Mouse (Mus musculus): Measurements from ENCODE around the gene Apom.
"Not testable (repeated sequence)": the region's sequence is repeated elsewhere in the genome, so short reads cannot be mapped to it uniquely, and the experiment has no call there.

Apom gene

DNA sequence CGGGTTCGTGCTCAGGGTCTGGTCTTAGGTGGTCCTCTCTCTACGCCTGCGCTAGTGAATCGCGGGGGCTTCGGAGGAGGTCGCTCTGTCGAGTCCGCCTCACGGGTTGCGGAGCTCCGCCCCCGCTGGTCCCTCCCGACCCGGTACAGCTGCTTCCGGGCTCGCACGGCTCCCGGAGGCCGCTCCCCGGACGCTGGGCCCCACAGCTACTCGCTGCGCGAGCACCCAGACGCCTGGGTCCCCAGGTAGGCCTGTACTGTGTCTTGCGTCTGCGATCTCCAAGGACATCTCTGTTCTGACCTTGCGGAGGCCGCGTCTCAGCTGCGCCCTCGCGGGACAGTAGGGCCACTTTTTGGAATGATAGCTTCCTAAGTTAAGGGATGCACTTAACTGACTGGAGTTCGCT, 5.6 kb downstream of the Apom start, which contains the start of gene D17H6S53E:
TSS of gene D17H6S53E (plus strand) at position 168 of the 406 bp plus-strand sequence.
- peak; percentile 63 for DNase-seq

DNA sequence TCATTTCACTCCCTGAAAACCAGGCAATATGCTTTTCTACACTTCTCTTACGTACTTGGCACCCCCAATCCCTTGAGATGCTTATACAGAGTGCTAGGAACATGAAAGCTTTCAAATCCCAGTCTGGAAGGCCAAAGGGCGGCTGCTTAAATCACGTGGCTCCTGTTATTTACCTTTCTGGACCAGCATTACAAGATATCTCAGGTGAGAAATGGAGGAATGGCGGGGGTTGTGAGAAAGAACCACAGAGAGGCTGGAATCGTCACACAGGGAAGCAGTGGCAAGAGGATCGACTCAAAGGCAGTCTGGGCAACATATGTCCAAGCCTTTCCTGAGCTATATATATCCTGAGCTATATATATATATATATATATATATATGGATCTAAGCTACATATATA, 6.3 kb downstream of the Apom start:
- no peak for DNase-seq

DNA sequence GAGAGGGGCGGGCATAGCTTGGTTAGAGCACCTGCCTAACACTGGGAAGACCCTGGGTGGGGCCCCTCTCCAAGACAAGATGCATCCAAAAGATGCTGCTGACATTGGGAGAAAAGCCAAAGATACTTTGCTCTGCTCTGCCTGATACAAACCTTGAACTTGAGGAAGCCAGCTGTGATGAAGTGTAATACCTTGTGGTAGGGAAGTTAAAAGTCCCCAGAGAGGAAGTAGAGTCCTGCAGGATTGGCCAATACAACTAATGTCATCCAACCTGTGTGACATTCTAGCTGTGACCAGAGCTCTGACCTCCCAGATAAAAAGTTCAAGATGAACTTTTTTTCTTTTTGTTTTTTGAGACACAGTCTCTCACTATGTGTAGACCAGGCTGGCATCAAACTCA, 6.8 kb downstream of the Apom start:
- DNase-seq = no peak

DNA sequence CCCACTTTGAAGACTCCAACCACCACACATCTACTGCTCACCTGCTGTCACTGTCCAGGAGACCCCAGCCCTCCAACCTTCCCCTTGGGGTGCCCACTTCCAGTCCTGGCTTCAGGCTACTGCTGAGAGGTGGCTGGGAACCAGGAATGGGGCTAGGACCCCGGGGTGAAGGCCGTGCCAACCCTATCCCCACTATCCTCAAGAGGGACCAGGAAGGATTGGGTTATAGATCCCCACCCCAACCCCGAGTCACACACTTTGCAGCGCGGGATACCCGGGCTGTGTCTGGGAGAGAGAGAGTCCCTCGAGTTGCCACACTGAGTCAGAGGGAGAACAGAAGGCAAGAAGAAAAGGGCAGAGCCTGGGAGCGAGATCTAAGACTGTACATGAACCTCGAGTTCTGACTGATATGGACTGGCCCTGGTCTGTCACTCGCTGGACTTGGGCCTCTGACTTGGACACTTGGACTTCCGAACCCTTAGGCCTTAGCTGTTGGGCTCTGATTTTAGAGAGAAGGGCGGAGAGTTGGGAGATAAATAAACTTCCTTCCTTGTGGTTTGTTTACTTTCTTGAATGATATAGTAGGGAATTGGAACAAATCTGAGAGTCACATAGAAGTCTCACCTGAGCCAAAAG, 7.5 kb downstream of the Apom start:
- DNase-seq = not testable (repeated sequence)

DNA sequence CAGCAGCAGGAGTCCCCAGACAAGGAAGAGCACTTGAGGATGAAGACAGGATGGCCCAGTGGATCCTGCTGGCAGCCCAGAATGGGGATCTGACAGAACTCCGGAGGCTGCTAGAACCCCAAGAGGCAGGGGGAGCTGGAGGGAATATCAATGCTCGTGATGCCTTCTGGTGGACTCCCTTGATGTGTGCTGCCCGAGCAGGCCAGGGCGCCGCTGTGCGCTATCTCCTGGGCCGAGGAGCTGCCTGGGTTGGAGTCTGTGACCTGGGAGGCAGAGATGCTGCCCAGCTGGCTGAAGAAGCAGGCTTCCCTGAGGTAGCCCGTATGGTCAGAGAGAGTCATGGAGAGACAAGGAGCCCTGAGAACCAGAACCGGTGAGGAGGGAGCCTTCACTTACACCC, 8.6 kb downstream of the Apom start:
- DNase-seq = not testable (repeated sequence)

DNA sequence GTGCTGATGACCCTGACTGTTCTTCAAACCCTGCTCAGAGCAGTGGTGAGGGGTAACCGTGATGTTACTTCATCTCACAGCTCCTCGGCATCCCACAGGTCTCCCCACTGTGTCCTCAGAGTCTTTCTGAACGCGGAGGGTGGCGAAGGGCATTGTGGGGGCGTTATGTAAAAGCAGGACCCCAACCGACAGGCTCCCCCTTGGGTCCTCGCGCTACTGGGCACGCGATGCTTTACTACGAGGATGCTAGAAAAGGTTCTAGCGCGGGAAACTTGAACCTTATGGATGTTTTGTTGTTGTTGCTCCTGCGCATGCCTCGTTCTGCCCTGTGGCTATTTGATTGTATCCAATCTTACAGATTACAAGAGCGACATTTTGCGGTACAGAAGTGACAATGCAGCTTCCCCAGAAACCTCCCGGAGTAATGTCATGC, 10.0 kb downstream of the Apom start, which contains the start of gene Csnk2b:
TSS of gene Csnk2b (minus strand) at position 183 of the 433 bp plus-strand sequence.
- peak; percentile 82 for DNase-seq

DNA sequence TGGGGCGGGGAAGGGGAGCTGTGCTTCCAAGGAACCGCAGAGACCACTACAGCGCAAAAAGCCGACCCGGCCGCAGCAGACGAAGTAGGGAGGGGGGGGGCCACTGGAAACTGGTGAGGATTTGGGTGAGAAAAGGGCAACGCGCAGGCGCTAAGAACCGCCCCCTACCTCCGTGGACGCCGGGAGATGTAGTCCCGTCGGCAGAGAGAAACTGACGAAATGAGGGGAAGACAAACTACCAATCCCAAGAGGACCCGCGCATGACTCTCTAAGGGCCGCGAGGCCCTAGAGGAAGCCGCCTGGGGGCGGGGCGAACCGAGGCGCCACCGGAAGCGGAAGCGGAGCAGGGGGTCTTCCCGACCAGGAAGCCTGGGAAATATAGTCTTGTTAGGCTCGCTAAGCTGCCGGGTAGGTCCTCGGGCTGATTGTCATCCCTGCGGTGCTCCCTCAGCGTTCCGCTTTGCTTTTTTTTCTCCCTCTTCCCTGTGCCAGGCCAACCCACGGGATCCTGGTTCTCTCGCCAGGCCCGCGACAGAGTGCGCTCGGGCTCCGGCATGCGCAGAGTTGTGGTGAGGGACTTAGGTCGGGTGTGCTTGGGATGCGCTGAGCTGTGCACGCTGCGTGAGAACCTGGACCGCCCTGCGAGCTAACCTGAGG, 10.6 kb downstream of the Apom start, which contains the start of gene Gpank1:
TSS of gene Gpank1 (plus strand) at position 313 of the 657 bp plus-strand sequence.
- peak; percentile 99 for DNase-seq

DNA sequence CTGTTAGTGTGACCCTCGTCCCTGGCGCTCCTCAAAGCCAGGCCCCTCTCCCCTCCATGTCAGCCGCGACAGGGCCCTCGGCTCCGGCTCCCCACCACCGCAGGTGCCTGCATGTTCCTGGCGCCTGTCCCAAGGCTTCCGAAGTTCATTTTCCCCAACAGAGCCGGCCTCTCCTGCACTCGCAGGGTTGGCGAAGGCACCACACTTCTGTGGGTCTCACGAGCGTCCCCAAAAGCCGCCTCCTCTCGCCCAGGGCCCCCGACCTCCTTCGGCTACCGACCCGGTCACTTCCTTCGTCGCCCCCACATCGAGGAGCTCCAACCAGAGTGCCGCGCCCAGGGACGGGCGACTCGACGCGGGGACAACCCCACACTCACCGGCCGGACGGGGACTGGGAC, 11.1 kb downstream of the Apom start:
- no peak for DNase-seq

DNA sequence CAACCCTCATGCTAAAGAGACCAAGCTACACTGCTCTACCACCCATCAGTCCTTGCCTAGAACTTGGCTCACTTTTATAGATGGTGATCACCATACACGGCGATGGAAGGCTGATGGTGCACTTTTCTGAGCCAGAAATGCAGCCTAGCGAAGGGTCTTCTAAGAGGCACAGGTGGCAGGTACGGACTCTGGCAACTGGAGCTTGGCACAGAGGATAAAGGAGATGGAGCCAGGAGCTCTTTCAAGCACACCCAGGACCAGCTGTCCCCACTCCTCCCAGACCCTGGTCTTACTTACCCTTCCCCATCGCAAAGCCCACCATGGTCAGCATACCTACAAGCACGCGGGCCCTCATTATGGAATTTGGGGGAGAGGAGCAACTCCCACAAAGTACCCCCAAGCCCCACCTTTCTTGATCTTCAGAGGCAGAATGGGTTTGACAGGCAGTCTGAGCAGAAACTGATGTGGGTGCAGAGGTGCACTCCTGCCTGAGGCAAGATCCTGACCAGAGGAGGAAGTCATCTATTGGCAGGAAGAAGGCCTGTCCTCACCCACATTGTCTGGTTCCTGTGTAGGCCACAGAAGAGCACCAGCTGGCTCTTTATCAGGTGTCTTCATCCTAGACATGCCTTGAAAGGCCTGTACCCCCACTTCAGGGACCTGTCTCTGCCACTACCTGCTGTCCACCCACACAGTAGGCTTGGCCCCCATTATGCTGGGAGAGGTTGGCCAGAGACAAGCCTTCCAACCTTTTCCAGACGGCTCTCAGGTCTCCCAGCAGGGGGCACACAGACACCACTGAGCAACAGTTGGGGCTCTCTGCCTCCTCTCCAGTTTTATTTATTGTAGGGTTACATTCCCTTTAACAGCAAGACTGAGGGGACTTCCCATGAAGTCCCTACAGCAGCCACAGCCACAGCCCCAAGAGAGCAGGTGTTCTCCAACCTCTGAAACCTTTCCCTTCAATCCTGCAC, 16.5 kb downstream of the Apom start, which contains the start of gene Ly6g5b:
TSS of gene Ly6g5b (minus strand) at position 383 of the 974 bp plus-strand sequence.
- DNase-seq = no peak

DNA sequence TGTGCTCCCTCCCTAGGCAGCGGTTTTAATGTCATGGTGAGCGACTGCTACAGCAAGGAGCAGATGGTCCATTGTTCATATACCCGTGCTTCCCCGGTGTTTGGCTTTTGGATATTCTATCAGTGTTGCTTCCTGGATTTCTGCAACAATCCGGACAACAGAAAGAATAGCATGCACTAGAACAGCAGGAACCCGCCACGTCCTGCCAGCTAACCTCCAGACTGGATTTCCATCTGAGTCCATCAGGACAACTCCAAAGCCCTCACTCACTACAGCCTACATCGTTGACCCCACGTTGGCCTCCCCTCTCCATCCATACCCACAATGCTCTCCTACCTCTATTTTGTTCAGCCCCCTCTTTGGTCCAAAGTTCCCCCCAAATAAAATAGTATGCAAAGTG, 20.1 kb downstream of the Apom start:
- no peak for DNase-seq

DNA sequence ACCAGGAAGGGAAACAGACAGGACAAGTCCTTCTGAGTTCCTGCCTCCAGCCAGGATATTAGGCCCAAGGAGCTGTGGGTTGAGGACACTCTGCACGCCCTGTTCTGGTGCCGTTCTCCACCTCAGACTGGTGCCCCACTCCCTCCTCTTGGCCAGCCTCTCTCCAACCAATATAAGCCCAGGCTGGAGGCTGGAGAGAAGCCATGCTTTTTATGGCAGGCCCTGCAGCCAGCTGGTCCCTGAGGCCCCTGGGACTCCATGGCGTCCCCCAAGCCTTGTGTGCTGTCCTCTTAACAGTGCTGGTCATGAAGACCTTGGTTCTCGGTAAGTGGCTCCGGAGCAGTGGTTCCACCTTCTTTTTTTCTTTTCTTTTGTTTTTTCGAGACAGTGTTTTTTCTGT, 23.8 kb downstream of the Apom start, which contains the start of gene Ly6g5c:
TSS of gene Ly6g5c (plus strand) at position 183 of the 400 bp plus-strand sequence.
- DNase-seq = no peak

DNA sequence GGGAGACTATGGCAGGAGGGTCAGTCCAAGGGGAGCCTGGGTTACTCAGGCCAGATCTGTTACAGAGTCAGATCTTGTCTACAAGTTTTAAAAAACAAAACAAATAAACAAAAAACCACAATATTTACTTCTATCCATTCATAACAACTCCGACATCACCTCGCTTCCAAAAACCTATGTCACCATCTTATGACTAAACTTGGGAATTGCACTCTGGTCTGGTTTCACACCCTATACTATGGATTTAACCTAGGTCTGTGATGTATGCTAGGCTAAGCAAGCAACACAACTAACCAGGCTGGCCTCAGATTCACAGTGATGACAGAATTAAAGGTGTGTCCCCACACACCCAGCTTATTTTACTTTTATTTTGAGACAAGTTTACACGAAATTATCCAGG, 25.3 kb downstream of the Apom start:
- DNase-seq = no peak

DNA sequence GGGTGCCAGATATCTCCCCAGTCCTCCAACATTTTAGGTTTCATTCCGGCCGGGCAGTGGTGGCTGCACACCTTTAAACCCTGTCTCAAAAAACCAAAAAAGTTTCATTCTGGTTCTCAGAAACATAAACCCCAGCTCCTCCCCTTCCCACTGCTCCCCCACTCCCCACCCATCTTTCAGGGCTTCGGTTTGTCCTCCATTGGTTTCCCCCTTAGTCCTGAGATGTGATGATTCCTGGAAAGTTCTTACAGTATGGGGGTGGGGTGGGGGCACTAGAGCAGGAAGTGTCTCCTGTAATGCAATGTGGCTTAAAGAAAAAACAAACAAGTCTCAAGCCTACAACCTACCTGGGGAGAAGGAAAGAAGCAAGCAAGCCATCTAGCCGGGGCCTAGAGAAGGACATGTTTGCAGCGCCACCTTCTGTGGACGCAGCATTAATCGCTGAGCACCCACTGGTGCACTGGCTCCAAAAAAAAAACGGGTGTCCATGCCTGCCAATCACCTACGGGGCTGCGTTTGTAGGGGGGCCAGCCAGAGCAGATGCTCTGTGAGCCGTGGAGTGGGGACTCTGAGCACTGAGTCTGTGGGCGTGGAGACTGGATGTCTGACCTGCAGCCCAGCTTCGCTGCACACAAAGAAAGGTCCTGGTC, 26.0 kb downstream of the Apom start:
- no peak for DNase-seq

DNA sequence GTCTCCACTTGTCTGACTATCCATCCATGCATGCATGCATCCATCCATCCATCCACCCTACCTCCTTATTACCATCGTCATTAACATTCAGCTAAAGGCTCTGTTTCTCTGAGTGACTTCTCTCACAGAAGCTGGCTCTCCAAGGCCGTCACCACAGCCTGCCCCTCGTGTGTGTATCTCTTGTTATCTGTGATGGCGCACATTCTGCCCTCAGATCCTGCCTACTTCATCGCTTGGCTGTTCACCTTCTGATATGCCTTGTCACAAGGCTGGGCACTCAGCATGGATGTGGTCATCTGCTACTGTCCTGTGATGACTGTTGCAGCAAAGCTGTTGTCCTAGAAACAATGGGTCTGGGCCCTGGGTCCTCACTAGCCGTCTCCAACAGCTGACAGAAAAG, 27.1 kb downstream of the Apom start:
- no peak for DNase-seq

DNA sequence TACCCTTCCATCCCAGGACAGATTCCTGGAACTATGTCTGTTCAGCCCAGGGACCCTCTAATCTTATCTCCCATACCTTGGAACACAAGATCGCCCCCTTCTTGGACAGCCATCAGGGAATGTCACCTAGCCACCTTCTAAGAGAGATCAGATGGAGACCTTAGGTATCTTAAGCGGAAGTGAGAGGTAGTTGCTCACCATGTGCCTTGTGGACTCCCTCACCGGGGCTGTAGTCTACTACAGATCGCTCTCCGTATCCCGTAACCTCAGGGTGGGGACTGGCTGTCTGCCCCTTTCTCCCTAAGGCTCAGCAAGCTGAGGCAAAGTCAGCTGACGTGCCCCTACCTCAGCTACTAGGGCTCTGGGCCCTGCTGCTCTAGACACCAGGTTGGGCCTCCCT, 27.8 kb downstream of the Apom start:
- DNase-seq = no peak

DNA sequence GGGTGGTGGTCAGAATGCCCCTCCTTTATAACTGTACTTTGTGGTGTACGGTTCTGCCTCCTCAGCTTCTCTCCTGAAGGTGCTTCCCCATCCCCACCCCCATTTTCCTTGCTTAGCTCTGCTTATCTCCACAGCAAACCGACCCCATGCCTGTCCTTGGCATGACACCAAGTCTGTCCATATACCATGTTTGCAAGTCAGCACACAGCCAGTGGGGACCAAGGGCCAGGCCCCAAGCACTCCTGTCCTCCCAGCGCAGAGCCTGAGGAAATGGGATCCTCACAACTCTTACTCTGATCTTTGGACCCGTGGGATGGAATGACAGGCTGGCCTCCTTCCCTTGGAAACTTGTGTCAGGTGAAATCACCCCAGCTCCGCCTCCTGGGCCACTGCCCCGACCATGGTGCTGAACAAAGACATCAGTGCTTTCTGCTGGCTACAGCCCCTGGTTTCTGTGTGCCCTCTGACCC, 28.6 kb downstream of the Apom start:
- DNase-seq = no peak

DNA sequence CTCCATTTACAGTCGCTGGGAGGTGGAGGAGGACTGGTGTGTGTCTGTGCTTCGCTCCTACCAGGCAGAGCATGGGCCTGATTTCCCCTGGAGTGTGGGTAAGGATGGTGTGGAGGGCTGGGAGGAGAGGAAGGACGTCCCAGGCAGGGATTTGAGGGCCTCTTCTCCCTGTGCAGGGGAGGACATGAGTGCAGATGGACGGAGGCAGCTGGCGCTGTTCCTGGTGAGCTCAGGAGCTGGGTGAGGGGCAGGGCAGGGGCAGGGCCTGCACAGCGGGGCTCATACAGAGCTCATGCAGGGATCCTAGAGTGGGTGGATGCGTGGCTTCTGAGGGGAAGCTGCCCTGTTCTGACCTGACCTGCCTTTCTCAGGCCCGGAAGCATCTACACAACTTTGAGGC, 29.6 kb downstream of the Apom start:
- no peak for DNase-seq

DNA sequence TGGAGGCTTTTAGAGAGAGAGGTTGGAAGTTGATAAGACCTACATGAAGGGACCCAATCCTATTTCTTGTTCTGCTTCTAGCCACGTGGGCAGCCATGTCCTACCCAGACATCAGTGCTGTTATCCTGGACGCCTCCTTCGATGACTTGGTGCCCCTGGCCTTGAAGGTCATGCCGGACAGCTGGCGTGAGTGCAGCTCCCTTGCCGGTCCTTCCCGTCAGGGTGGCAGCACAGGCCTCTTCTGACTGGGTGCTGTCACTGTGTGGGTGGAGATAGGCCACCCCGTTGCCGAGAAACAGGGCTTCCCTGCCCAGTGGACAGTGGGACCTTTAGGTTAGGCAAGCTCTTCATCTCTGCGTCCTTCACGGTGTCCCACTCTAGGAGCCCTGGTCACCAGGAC, 30.7 kb downstream of the Apom start:
- no peak for DNase-seq

DNA sequence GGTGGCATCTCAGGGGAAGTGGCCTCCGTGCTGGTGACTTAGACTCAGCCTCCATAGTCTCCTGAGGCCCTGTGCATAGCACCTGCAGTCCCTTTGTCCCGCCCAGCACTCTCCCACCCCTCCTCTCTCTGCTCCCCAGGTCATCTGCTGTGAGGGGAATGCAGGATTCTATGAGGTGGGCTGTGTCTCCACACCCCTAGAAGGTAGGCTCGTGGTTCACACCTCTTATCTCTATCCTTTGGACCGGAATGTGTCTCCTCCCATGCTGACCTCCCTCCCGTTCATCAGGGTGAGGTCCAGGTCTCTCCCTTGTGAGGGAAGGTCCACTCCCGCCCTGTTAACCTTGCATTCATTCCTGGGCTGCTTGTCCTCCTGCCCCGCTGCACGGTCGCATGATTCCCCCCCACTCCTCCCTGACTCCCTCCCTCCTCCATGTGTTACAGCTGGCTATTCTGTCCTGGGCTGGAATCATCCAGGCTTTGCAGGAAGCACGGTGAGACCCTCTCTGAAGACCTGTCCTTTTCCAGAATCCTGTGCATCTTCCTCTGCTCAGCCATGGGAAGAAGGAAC, 31.6 kb downstream of the Apom start:
- no peak for DNase-seq

DNA sequence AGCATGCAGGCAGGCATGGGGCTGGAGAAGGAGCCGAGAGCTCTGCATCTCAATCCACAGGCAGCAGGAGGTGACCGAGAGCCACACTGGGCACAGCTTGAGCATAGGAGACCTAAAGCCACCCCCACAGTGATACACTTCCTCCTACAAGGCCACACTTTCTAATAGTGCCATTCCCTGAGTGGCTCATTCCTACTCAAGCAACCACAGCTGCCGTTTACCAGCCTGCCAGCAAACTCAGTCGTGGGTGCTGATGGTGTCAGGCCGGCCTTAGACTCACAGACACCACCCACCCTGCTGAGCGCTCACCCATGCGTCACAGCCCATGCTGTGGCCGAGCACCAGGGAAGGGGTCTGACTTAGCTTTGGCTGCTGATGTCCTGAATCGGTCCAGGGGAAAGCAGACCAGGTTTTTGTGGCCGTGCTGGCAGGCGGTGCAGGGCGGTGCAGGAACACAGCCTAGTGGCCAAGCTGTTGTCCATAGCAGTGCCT, 34.6 kb downstream of the Apom start:
- peak; percentile 61 for DNase-seq

DNA sequence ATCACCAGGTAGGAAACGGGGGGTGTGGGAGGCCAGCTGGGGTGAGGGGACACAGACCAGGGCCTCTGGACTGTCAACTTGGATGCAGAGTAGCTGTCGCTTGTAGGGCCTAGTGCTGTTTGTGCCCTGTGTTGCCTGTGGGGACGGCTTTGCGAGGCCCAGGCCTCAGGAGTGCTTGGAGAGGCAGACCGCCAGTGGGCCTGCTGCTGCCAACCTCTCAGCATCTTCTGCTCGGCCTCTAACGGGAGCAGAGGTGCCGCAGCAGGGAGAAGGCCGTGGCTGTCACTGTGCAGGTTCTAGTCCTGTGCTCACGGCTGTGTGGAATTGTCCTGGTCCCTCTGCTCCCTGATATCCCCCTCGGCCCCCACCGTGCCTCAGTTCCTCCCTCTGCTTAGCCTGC, 35.3 kb downstream of the Apom start:
- DNase-seq = no peak
